Mouse (Mus musculus) E14TG2a.4 (cell line): ENCODE results near the gene Mtfr1l.
A peak's percentile ranks its signal among the peaks of the same experiment; 100 is the strongest.

ENCODE experiments used
- H3K27me3 ChIP-seq: 2 replicates; pipeline ENCODE4 v1.6.1; 2014; ENCODE audit warnings: low read length, control low read depth; ENCODE audit not compliant: insufficient read depth
- H3K36me3 ChIP-seq: 2 replicates; pipeline ENCODE4 v1.6.1; 2014; ENCODE audit warnings: low read length, control low read depth; ENCODE audit not compliant: insufficient read depth
- H3K4me1 ChIP-seq: replicated peaks from 2 replicates; pipeline ENCODE4 v1.6.1; 2014; ENCODE audit warnings: low read depth, low read length, control low read depth
- H3K4me3 ChIP-seq: replicated peaks from 2 replicates; pipeline ENCODE4 v1.5.1; 2014; ENCODE audit warnings: mild to moderate bottlenecking, low read length
- H3K9me3 ChIP-seq: 2 replicates; pipeline ENCODE4 v1.6.1; 2014; ENCODE audit warnings: low read length, control low read depth
- CTCF ChIP-seq: conservative IDR thresholded peaks from 2 replicates; pipeline ENCODE4 v1.5.1; 2014; ENCODE audit warnings: low read length
- NANOG ChIP-seq: IDR thresholded peaks from 2 replicates; pipeline ENCODE4 v1.6.1; 2014; ENCODE audit warnings: borderline replicate concordance, low read length, mixed read lengths
- POU5F1 ChIP-seq: IDR thresholded peaks from 2 replicates; pipeline ENCODE4 v1.6.1; 2014; ENCODE audit warnings: low read length, borderline replicate concordance

Gene Mtfr1l

DNA sequence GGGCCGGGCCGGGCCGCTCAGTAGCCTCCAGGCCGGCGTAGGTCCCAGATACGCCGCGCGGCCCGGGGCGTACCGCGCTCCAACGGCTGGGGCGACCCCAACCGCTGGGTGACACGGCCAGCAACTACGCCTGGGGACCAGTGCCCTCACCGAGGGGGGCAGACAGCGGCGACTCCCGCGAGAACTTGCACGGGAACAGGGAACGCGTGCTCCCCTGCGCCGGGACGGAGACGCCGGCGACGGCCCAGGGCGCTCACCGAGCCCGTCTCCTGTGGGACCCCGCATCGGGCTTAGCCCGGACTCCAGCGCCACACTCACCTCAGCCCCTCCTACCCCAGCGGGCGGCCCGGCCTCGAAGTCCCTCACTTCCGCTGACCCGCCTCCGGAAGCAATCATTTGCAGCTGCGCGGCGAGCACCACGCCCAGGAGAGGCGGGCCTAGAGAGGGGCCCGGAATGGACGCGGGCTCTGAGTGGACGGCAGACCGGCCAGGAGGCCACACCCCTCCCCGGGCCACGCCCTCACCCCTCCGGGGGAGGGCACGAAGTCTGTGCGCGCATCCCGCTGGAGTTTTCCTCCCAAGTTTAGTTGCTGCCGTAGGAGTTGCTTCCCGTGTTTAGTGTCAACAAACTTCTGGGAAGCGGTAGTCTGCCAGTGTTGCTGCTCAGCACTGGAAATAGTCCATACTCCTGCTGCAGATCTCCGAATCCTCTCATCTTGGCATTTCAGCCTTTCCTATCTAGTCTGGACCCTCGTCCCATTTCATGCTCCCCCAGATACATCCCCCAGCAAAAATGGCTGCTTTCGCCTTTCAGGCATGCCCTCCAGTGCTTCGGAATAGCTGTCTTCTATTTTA is at the start of gene Mtfr1l:
Gene Mtfr1l (minus strand): TSS at position 456 of the 855 bp plus-strand sequence.
- H3K27me3 ChIP-seq, result peaks cover 4% of the 10 kb centered on the region; the same call in 1 of the 2 replicates
- TF ChIP-seq POU5F1, result no peak
- no peak for TF ChIP-seq CTCF
- H3K36me3 ChIP-seq, result peaks cover 27% of the 10 kb centered on the region
- H3K4me3 ChIP-seq, result peak within 1 kb of the TSS; percentile 99
- no peaks in the 10 kb centered on the region for H3K9me3 ChIP-seq
- H3K4me1 ChIP-seq, result peaks cover 35% of the 10 kb centered on the region

DNA sequence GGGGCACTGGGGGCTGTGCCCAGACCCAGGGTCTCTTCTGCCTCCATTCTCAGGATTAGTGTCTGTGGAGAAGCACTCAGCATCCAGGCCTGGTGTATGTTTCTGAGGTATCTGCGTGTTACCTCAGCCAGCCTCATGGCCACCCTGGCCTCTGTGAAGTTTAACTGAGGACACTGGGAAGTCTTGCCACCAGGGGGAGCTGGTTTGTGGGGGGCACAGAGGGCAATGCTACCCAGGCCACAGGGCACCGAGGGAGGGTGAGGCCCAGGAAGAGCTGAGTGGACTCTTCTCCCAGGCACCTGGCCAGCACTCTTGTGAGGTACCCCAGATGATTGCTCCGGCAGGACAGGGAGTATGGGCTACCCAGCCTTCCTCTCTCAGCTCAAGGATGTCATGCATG is 48.3 kb upstream of the Mtfr1l start:
- no peaks in the 10 kb centered on the region for H3K36me3 ChIP-seq
- TF ChIP-seq CTCF, result peak; percentile 44
- no peak for TF ChIP-seq POU5F1
- TF ChIP-seq NANOG, result no peak

DNA sequence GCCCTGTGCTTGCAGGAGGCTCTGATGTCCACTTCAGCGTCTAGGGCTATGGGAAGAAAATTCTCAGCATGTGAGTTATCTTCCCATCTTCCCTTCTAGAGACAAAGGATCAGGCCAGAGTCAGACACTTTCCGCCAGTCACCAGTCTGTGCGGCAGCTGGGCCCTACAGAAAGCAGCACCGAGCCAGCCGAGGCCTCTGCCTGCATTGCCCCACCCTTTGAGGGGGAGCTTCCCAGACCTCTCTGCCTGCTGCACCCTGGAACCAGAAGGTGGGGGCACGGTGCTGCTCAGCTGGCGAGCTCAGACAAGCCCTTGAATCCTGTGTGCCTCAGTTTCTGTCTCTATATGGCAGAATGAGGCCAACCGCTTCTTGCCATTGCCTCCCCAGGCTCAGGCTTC is 46.2 kb upstream of the Mtfr1l start:
- no peaks in the 10 kb centered on the region for H3K9me3 ChIP-seq
- H3K4me1 ChIP-seq, result peaks cover 39% of the 10 kb centered on the region
- no peaks in the 10 kb centered on the region for H3K36me3 ChIP-seq
- H3K27me3 ChIP-seq, result no peaks in the 10 kb centered on the region
- TF ChIP-seq CTCF (no peak), POU5F1 (no peak), NANOG (no peak)
- no peak overlapping the region for H3K4me3 ChIP-seq

More for the DNA sequence above, 48.3 kb upstream of the Mtfr1l start:
- no peaks in the 10 kb centered on the region for H3K9me3 ChIP-seq
- H3K4me1 ChIP-seq, result peaks cover 39% of the 10 kb centered on the region
- H3K27me3 ChIP-seq, result no peaks in the 10 kb centered on the region
- H3K4me3 ChIP-seq, result no peak overlapping the region

DNA sequence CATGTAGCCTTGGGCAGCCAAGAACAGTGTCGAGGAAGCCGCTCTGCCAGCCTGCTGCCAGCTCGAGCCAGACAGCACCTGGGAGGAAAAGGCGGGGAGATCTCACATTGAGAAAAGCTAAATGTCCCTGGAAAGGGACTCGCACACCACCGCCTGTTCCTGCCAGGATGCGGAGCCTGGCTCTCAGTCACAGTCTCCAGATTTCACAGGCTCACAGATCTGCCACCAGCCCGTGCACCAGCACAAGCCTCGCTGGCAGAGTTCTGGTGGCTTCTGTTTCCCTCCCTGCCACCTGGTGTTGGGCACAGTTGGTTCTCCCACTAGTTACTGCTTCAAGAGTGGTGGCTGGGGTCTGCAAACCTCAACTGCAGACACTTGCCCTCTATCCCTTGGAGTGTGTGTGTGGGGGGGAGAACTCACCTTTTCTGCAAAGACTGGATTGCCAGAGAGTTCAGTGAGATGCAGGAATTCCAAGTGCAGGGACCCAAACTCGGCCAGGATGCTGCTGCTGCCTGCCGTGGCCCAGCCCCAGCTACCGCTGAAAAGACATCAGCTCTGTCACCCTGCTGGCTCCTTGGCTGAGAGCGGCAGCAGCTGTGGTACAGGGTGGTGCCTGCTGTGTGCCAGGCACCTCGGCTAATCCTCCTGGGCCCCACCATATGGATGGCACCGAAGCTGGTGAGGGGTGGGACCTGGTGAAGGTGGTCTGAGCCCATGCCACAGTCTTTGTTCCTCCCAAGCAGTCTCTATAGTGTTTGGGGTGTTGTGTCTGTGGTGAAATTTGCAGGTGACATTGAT is 45.4 kb upstream of the Mtfr1l start:
- TF ChIP-seq NANOG, result no peak
- no peak for TF ChIP-seq CTCF
- TF ChIP-seq POU5F1, result no peak

DNA sequence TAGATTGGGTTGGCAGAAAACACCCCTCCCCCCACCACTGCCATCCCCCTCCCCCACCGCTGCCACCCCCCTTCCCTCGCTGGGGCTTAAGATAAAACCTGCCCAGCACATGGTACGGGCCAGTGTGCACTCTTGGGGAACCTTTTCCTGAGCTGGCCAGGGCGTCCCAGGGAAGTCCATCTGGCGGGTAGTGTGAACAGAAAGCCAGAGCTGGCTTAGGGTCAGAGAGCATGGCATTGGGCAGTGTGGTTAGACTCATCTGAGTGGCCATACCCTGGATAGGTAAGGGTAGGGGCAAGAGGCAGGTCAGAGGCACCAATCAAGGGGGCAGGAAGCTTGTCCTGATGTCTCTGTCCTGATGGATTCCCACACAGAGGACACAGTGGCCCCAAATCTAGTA is 44.4 kb upstream of the Mtfr1l start:
- peaks cover 39% of the 10 kb centered on the region for H3K4me1 ChIP-seq
- no peaks in the 10 kb centered on the region for H3K9me3 ChIP-seq
- TF ChIP-seq POU5F1 (no peak), NANOG (no peak), CTCF (no peak)
- no peaks in the 10 kb centered on the region for H3K36me3 ChIP-seq
- no peak overlapping the region for H3K4me3 ChIP-seq
- no peaks in the 10 kb centered on the region for H3K27me3 ChIP-seq

More for the DNA sequence above, 45.4 kb upstream of the Mtfr1l start:
- no peak overlapping the region for H3K4me3 ChIP-seq
- H3K9me3 ChIP-seq, result no peaks in the 10 kb centered on the region
- no peaks in the 10 kb centered on the region for H3K27me3 ChIP-seq
- H3K36me3 ChIP-seq, result no peaks in the 10 kb centered on the region
- H3K4me1 ChIP-seq, result peaks cover 39% of the 10 kb centered on the region

DNA sequence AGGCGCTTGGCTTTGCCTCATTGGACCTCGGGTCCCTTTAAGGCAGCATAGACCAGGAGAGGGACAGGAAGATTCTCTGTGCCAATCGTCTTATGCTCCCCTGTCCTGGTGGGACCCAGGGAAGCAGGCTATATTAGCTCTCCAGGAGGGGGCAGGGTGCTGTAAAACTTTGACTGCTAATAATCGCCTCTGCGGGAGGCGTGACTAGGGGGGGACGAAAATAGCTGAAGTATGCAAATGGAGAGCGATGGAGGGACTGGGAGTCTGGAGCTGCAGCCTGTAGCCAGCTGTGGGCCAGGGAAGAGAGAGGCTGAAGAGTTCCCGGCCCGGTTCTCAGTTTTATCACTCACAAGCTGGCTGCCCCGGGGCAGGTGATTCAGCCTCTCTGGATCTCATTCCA is 44.0 kb upstream of the Mtfr1l start:
- H3K9me3 ChIP-seq, result no peaks in the 10 kb centered on the region
- H3K4me1 ChIP-seq, result peaks cover 39% of the 10 kb centered on the region
- H3K36me3 ChIP-seq, result no peaks in the 10 kb centered on the region
- TF ChIP-seq CTCF (peak; percentile 9; the same call in 1 of the 2 replicates), POU5F1 (no peak)
- H3K4me3 ChIP-seq, result no peak overlapping the region; the same call in 1 of the 2 replicates
- H3K27me3 ChIP-seq, result no peaks in the 10 kb centered on the region

DNA sequence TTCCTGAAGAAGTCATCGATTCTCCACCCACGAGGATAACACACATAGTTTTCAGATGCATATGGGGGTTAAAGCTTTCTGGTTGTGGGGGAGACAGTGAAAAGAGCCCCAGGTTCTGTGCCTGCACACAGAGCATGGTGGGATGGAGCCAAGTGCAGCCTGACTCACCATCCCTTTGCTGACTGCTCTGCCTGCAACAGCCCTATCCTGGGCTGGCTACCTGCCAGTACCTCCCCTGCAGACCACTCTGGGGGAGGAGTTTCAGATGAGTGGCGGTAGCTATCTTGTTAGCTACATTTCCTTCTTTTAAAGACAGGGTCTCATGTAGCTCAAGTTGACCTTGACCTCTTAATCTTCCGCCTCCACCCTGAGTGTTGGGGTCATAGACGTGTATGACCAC is 43.2 kb upstream of the Mtfr1l start:
- no peak for TF ChIP-seq CTCF
- no peak for TF ChIP-seq NANOG
- TF ChIP-seq POU5F1, result no peak
- H3K36me3 ChIP-seq, result no peaks in the 10 kb centered on the region

DNA sequence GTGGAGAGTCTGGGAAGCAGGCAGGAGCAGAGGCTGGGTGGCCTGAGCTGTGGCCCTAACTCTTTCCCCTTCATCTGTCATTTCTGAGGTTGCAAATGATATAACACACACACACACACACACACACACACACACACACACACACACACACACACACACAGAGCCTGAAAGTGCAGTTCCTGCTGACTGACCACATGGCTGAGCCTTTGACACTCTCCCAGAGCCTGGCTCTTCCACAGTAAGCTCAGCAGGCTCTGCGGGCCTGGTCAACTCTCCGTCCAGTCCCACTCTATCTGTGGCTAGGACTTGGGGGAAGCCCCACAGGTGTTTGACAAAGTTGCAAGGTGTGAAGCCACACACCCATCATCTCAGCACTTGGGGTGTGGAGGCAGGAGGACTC is 42.1 kb upstream of the Mtfr1l start:
- H3K4me3 ChIP-seq, result no peak overlapping the region
- TF ChIP-seq POU5F1, result no peak
- TF ChIP-seq CTCF, result no peak
- TF ChIP-seq NANOG, result no peak
- H3K4me1 ChIP-seq, result peaks cover 32% of the 10 kb centered on the region
- H3K27me3 ChIP-seq, result no peaks in the 10 kb centered on the region
- peaks cover 6% of the 10 kb centered on the region for H3K9me3 ChIP-seq
- no peaks in the 10 kb centered on the region for H3K36me3 ChIP-seq

More for the DNA sequence above, 43.2 kb upstream of the Mtfr1l start:
- Histone ChIP-seq H3K4me3 (no peak overlapping the region), H3K27me3 (no peaks in the 10 kb centered on the region), H3K9me3 (no peaks in the 10 kb centered on the region), H3K4me1 (peaks cover 34% of the 10 kb centered on the region)
